ENCODE assay signal across 10 mouse cellular contexts in genomic region chr2:74152534-74153246, GRCm38 (mm10).
DNase-seq lines count a peak whose midpoint lies in the region; ATAC-seq and TF ChIP-seq lines count a peak whose summit lies in the region.
"Had no signal": no experiment of that assay in that cellular context is flagged by ENCODE, and none has a peak within 500 bp of the region (broad histone marks: within the 10 kb centered on the region; RNA-seq: fewer than 3 reads in every experiment).

No protein-coding gene starts in this region.

- H3K4me3 ChIP-seq in forebrain, embryonic 16.5 days (replicated peaks; ENCODE audit: low read length) = no peak overlapping the region
- no peak overlapping the region for H3K4me3 ChIP-seq in midbrain, embryonic 12.5 days
- H3K4me3 ChIP-seq in cerebellum, adult 2 months (replicated peaks; ENCODE audit: insufficient read depth, low read depth, low read length) = no peak overlapping the region
- H3K4me3 ChIP-seq: megakaryocyte, embryonic 14.5 days had no signal

- H3K9ac ChIP-seq in forebrain, embryonic 16.5 days (replicated peaks; ENCODE audit: low read depth, low read length) = 0 out of 2 replicates have a peak overlapping the region, but pooled peaks have one; percentile 19
- H3K9ac ChIP-seq in midbrain, embryonic 12.5 days (replicated peaks) = 0 out of 2 replicates have a peak overlapping the region, but pooled peaks have one; percentile 2
- H3K9ac ChIP-seq: liver, postnatal 0 days had no signal

- peaks cover 13% of the 10 kb centered on the region for H3K4me1 ChIP-seq in forebrain, embryonic 16.5 days (replicated peaks; ENCODE audit: control insufficient read depth, insufficient read depth, low read length)
- H3K4me1 ChIP-seq in midbrain, embryonic 12.5 days = peaks cover 24% of the 10 kb centered on the region
- H3K4me1 ChIP-seq in cerebellum, adult 2 months (ENCODE audit: control insufficient read depth, insufficient read depth, low read length) = no peaks in the 10 kb centered on the region
- H3K4me1 ChIP-seq: megakaryocyte, embryonic 14.5 days had no signal

- peak overlapping the region; percentile 32 for H3K4me2 ChIP-seq in forebrain, embryonic 16.5 days (ENCODE audit: low read length)
- H3K4me2 ChIP-seq in midbrain, embryonic 12.5 days (replicated peaks) = peak overlapping the region; percentile 26

- TF ChIP-seq POLR2A in brain, embryonic 14.5 days (IDR thresholded peaks at IDR 0.05; ENCODE audit: borderline replicate concordance, extremely low read depth, insufficient read depth, insufficient read length, poor library complexity, severe bottlenecking) = no peak
- no peak for TF ChIP-seq POLR2A in cerebellum, adult 2 months (IDR thresholded peaks at IDR 0.05; ENCODE audit: borderline replicate concordance, insufficient read depth, low read length)

- peak overlapping the region; percentile 67 for H3K27ac ChIP-seq in forebrain, embryonic 16.5 days (ENCODE audit: low read length)
- peak overlapping the region; percentile 67 for H3K27ac ChIP-seq in midbrain, embryonic 12.5 days (replicated peaks)
- H3K27ac ChIP-seq in cerebellum, adult 2 months (ENCODE audit: insufficient read depth, low read length) = no peak overlapping the region

- peak; percentile 95 for ATAC-seq in forebrain, embryonic 16.5 days
- ATAC-seq in midbrain, embryonic 12.5 days (ENCODE audit: low FRiP score, low read depth) = peak; percentile 92
- ATAC-seq: liver, postnatal 0 days had no signal

- TF ChIP-seq CTCF in brain, embryonic 14.5 days (IDR thresholded peaks at IDR 0.05; ENCODE audit: borderline replicate concordance, extremely low read depth, insufficient read depth, insufficient read length) = no peak
- TF ChIP-seq CTCF in cerebellum, adult 2 months (IDR thresholded peaks at IDR 0.05; ENCODE audit: borderline replicate concordance, insufficient read depth, low read depth, low read length) = no peak

- H3K36me3 ChIP-seq in forebrain, embryonic 16.5 days (ENCODE audit: control insufficient read depth, insufficient read depth) = no peaks in the 10 kb centered on the region
- no peaks in the 10 kb centered on the region for H3K36me3 ChIP-seq in midbrain, embryonic 12.5 days

- 6% methylated on average over 8 of the region's 8 CpGs for WGBS in forebrain, embryonic 16.5 days
- WGBS in midbrain, embryonic 12.5 days = 25% methylated on average over 8 of the region's 8 CpGs
- WGBS in cerebellum, adult 2 months = 31% methylated on average over 8 of the region's 8 CpGs

- H3K9me3 ChIP-seq in forebrain, embryonic 16.5 days (ENCODE audit: control insufficient read depth, low read length) = no peaks in the 10 kb centered on the region
- no peaks in the 10 kb centered on the region for H3K9me3 ChIP-seq in midbrain, embryonic 12.5 days
- H3K9me3 ChIP-seq: megakaryocyte, embryonic 14.5 days had no signal

- peak; percentile 25 for DNase-seq in Muller cell, postnatal 12 days (ENCODE audit: inconsistent ontology term)
- peak; percentile 91 for DNase-seq in brain, embryonic 14.5 days (ENCODE audit: low read depth)
- no peak for DNase-seq in cerebellum, adult 2 months
- no peak for DNase-seq in urinary bladder, postnatal 36 days (ENCODE audit: low spot score in 2 of 2)
- no peak for DNase-seq in layer of hippocampus, postnatal 10 days (ENCODE audit: low spot score in 2 of 2)
- DNase-seq: kidney, postnatal 36 days; liver, postnatal 0 days had no signal

- H3K27me3 ChIP-seq in forebrain, embryonic 16.5 days (replicated peaks; ENCODE audit: control insufficient read depth, insufficient read depth, low read length) = no peaks in the 10 kb centered on the region
- no peaks in the 10 kb centered on the region; the same call in 1 of the 2 replicates for H3K27me3 ChIP-seq in midbrain, embryonic 12.5 days
- H3K27me3 ChIP-seq in cerebellum, adult 2 months (ENCODE audit: control insufficient read depth, insufficient read depth, low read length) = no peaks in the 10 kb centered on the region
- H3K27me3 ChIP-seq: megakaryocyte, embryonic 14.5 days had no signal

Comparison
In these comparisons a context has a peak if more than half of its experiments do, and no peak if none do; other contexts are left out.
1. DNase-seq: peak in Muller cell, postnatal 12 days (single experiment) and brain, embryonic 14.5 days (single experiment); none in cerebellum, adult 2 months (0 of 2), urinary bladder, postnatal 36 days (0 of 2) and layer of hippocampus, postnatal 10 days (0 of 2).